Mouse (Mus musculus) G1E (cell line): ENCODE measurements around the gene Dek.

ENCODE experiments used
- CTCF ChIP-seq: IDR thresholded peaks from 2 replicates; pipeline ENCODE4 v1.5.1; 2012; ENCODE audit warnings: low read depth, low read length, inconsistent platforms, mixed read lengths
- GATA1 ChIP-seq: IDR thresholded peaks from 2 replicates; pipeline ENCODE4 v1.6.1; 2012; ENCODE audit warnings: borderline replicate concordance, low read length, inconsistent platforms, mixed read lengths

- TF ChIP-seq CTCF (no peak), GATA1 (no peak)
These were observed 48.9 kb upstream of the Dek start for GRCm38 (mm10) chr13:47154866-47155265.
